Mouse (Mus musculus) spleen, postnatal 10 days (tissue): ENCODE results near the gene Nox3.

Experiments used
- DNase-seq, 2 experiments: peaks; one replicate each; pipeline ENCODE4 v3.0.0; 2021 to 2022; ENCODE audit warnings: low spot score in 2 of 2

Gene Nox3

DNA sequence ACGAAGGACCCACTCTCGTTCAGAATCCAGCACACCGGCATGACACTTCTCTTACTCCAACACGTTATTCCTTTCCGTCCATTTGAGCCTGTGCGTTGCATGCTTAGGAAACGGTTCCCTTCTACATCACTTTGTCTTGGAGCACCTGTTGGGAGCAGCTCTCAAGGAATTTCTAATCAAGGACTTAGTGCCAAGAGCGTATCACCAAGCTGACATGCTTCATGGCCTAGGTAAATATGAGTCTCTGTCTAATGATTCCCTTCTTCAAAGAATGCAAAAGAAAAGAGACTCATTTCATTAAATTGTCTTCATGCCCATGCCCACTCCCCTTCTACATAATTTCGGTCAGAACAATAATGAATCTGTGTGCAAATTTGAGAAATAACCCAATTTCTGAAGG is at the start of gene Nox3:
Gene Nox3, minus strand, starts transcription at position 101 of the 400 bp plus-strand sequence.
- no peak for DNase-seq

DNA sequence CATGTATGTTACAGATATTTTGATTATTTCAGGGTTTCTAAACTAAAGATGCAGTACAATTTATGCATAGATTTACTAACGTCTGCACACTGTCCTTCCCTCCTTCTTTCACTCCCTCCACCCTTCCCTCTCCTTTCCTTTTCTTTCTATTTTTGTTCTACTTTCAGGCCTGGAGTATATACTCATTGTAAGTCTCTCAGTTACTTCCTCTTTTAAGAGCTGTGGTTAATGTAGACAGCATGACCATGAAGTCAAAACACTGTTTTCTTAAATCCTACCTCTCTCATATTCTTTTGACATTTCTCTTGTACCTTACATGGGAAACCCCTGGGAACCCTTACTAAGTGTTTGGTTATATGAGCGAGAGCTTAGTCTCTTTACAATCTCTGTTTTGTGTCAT is 48.3 kb upstream of the Nox3 start:
- DNase-seq = no peak

DNA sequence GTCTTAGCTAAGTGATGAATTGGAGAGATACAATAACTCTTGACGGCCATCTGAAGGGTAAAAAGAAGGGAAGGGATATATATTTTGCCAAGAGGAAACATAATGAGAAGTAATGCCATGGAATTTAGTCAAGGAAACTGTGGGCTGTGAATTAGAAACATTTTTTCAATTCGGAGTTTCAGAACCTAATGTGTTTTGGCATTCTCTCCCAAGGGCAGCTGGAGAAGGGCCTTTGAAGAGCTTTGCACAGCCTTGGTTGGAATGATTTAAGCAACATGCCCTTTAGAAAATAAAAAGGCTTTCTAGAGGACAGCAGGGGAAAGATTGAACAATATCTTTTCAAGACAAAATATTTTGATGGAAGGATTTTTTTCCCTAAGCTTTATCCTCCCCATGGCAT is 40.9 kb upstream of the Nox3 start:
- no peak for DNase-seq

DNA sequence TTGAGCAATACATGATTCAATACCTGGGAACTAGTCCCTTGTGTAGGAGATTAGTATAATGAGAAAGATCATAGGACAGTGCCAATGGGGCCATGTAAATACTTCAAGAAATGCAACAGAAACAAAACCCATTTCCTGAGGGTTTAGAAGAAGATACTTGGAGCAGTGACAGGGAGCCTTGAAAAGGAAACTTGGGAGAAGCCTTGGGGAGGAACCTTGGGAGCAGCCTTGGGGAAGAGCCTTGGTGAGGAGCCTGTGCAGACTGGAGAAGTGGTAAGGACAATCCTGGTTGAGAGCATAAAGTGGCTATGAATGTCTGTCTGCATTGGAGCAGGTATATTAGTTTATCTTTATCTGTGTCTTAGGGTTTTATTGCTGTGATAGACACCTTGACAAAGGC is 38.2 kb upstream of the Nox3 start:
- no peak for DNase-seq

DNA sequence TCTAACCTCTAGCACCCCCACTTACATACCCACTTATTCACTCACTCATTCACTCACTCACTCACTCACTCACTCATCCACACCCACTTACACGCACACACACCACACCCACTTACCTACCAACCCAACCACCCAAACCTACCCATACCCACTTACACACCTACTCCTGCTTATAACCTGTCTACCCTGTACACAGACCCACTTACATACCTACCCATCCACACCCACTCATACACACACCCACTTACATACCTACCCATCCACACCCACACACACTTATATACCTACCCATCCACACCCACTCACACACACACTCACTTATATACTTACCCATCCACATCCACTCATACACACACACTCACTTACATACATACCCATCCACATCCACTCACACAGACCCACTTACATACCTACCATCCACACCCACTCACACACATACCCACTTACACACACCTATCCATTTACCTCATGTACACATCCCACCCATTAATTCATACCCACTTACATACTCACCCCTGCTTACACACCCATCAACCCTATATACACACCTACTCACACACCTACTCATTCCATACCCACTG is 9.4 kb upstream of the Nox3 start:
- no peak for DNase-seq

DNA sequence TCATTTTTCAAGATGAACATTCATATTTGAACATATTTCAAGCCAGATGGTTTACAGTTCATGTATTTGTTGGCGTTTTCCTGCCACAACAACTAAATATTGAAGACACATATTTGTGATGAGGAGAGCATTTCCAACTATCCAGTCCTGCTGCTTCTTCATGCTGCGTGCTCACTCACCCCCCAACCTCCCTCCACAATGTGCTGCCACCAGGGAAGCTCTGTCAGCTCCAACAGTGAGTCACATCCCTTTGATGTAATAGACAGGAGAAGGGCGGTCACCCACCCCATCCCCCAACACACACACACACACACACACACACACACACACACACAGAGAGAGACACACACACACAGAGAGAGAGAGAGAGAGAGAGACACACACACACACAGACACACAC is 6.3 kb upstream of the Nox3 start:
- no peak for DNase-seq

DNA sequence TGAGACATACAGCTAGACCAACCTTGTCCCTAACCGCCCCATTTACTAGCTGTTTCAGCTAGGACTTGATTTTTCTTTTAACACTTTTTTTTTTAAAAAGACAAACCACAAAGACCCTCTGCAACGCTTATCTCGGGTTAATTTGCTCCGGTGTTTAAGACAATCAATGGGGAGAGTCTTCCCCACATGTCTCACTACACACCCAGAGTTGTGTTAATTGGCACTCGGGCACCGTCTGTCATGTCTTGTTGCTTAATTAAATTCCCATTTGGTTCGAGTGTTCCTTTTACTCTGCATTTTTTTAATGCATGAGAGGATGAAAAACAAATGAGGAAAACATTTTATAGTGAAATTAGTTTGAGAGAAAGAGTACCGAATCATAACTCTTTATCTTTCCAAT is 3.2 kb downstream of the Nox3 start:
- DNase-seq = no peak

DNA sequence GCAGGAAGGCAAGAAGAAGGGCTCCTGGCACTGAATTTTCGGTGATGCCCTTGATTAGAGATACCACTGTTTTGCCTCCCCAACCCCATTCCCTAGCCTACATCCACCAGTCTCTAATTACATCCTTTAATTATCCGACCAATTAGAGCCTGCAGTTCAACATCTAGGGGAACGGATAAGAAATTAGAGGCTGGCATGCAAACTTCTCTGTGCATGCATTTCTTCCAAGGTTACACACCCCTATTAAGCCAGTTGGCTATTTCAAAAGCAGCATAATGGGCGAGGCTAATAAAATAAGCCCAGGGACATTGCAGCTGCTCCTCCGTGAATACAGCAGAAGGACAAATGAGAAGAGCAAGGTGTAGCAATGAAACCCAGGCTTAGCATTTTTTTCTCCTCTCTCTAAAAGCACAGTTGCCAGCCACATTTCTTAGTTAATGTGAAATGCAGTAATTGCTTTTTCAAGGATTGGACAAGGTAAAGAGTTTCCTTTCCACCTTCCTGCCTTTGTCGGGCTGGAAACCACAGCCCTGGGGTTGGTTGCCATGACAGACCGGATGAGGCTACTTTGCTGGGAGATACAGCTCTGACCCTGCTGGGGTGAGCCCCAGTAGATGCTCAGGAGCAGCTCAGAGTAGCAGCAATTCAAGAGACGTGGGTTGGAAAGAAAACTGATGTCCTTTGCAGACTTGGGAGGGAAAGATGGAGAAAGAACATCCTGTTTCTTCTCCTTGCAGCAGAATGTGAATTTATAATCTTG is 5.4 kb downstream of the Nox3 start:
- no peak for DNase-seq

DNA sequence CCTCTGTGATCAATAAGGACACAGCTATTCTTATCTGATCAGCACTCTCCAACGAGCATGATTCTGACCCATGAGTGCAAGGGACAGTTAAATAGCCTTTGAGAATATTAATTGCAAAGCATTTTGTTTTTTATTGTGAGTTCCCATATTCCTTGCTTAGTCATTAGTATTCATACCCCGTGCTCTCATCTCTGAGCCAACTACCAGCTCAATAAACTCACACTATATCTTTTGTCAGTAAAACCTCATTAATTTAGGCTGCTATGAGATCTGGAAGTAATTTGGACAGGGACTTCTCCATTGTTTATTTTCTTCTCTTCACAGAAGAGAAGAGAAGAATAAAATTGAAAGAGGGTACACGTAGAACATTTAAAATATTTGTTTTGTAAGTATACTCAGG is 12.4 kb downstream of the Nox3 start:
- no peak for DNase-seq

DNA sequence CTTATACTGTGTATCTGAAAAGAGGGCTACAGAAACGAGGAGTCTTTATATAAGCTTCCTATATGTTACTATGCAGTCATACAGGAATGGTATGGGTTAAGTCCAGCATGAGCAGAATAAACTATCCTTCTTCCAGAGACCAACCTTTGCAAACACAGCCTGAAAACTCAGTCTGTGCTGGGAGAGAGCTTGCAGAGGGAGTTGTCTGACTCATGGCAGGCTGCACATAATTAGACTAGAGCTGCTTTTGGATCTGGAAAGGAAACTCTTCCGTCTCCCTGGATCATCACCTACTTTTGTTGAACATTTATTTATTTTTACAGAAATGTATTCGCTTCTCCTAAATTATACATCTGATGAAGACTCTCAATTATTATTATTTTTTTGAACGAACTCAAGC is 26.8 kb downstream of the Nox3 start:
- no peak for DNase-seq

DNA sequence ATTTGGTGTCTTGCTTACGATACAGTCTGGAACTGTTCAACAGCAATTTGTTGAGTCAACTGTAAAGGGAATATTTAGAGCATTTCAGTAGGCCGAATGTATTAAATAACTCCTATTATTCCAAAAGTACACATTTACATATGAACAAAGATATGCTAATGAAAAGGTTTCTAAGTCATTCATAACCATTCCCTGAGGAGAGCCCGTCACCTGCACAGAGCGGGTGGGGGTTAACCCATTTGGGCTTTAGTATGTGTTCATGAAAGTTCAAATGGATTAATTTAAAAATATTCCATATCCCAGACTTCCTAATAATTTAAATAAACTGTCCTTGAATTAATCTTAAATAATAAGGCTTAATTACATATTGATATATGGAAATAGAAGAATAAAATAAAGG is 28.8 kb downstream of the Nox3 start:
- DNase-seq = no peak

DNA sequence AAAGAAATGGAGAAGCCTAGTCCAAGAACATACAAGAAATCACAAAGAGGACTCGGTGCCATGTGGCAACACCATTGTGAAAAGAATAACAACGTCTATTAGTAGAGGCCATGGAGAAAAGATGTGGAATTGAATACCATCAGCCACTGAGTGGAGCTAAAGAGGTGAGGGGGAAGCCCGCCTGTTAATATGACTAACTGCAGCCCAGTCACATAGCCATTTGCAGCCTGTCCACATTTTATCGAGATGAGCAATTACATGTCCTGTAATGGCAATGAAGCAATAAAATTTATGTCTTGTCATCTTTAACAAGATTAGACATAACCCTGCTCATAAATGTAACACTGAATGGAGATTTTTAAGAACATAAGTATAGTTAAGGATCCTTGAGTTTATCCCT is 30.7 kb downstream of the Nox3 start:
- no peak for DNase-seq

DNA sequence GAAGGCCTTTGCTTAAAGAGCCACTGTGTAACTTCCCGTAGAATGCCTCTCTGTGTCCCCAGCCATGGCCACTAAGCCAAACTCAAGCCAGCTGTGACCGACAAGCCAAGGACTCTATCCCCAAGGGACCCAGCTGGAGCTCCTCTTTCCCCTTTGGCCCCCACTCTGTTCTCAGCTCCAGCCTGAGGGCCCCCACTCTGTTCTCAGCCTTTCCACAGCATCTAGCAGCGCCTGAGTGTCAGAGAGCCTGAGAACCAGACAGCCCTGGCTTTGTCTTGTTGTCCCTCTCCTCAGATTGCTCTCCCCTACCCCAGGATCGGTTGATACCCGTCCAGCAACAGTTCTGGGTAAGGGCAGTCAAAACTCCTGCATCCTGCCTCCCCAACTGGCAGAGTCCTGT is 36.6 kb downstream of the Nox3 start:
- no peak for DNase-seq

DNA sequence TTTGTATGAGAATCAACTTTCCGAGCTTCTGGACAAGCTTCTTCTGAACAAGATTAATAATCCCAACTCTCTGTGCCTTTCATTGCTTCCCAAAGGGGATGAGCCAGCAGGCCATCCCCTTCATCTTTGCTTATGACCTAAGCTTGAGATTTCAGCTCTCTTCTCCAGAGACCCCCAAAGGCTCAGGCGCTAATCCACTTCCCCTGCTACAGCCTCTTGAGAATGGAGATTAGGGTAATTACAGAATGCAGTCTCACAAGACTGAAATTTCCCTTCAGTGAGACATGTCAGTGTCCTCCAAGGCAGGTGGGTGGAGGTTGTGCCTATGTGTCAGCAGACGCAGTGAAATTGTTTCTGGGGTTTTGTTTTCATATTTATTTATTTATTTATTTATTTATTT is 45.7 kb downstream of the Nox3 start:
- no peak for DNase-seq

DNA sequence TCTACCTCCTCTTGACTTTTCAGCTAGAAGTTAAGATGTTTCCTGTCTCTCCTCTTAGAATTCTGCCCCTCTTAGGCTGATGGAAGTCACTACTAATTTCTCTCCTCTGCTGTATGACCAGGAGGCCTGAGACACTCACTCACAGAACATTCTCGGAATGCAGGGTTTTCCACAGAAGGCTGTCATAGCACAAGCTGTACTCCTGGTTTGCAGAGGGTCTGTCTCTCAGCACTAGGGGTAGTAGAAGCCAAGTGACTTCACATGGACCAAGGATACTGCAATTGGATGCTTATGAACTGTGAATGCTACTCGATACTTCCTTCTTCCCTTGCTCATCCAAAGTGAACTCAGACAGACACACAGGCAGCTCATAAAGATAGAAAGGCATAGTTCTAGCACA is 52.5 kb downstream of the Nox3 start:
- DNase-seq = no peak

DNA sequence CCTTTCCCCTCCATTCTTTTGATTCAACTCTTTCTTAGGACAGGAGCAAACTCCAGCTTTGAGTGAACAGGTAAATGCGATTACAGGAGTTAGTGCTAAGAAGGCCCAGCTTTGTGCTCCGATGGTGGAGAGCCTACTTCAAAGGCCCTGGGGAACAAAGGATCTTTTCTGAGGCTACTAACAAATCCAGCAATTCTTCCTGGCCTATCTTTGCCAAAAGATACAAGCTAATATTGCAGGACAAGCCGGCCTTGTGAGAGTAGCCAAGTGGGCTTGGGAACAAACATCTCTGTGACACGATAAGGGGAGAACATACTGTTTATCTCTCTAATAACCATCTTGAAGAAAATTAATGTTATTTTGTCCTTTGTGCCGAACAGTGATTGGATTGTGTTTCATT is 54.6 kb downstream of the Nox3 start:
- no peak for DNase-seq

DNA sequence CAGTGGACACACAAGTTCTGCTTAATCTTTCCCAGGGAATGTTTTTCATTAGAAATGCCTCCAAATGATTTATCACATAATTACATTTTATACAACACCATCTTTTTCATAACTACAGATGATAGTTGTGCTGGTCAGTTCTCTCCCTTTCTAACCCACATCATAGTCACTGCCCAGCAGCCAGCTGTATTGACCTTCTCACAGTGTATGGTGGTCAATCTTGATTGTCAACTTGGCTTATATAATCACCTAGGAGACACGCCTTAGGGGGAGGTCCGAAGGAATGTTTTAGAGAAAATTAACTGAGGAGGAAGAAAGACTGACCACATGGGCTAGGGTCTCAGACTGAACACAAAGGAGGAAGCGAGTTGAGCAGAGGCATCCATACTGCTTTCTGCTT is 57.3 kb downstream of the Nox3 start:
- DNase-seq = no peak

DNA sequence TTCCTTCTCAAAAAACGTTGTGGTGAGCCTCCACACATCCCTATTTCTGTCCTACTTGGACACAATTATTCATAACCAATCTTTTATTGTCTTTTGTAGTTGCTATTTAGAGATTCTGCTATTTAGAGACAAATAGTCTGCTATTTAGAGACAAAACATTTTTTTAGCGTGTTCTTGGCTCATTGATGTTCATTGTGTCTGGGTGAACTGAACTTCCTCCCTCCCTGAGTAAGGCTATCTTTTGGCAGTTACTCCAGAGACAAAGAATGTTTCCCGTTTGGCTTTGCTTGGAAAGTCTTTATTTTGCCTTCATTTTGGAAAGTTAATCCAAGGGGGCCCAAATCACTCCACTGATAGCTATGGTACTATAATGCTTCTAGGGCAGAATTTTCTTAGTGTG is 63.6 kb downstream of the Nox3 start:
- DNase-seq = no peak

DNA sequence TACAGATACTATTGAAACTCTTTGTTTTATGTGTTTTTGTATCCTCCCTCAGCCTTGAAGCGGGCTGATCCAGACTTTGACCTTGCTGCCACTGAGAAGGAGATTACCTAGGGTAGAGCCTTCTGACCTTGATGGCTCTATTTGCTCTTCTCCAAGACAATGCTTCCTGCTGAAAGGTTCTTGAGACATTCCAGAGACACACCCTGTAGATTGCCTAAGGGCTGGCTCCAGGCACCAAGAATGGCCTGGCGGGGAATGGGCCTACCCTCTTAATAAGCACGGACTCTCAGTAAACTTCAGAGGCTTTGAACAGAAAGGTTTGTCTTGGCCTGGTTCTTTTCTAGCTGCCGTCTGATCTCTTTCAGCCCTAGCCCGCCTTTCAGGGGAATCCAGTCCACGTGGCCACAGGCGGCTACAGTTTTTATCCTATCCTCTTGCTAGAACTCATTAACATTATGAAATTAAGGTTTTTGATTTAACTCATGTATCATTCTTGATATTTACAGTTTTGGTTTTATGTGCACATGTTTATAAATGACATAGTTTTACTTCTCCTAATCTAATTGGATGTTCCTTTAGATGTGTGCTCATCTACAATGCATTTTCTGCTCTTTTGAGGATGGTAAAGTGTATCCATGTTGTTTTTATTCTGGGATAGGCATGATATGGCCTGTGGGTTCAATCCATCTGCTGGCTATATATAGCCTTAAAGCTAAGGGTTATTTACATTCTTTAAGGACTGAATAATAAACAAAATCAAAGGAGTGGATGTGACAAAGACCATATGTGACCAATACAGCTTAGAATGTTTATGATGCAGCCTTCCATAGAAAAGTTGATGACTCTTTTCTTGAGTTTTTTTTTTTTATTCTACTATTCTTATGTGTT is 79.5 kb downstream of the Nox3 start:
- DNase-seq = no peak

DNA sequence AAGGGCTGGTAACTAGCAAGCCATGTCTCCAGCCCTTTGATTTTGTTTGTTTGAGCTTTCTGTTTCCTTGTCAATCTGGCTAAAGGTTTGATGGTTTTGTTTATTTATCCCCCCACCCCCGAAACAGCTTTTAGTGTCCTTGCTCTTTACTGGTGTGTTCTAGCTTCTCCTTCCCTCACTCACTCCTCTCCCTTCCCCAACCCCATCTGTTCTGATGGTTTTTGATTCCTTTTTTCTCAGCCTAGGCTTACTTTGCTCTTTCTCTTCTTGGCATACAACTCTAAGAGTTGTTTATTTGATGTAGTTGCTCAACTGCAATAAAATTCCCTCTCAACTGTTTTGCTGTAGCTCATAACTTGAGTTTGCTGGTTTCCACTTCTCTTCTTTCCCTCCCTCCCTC is 80.5 kb downstream of the Nox3 start:
- DNase-seq = no peak

DNA sequence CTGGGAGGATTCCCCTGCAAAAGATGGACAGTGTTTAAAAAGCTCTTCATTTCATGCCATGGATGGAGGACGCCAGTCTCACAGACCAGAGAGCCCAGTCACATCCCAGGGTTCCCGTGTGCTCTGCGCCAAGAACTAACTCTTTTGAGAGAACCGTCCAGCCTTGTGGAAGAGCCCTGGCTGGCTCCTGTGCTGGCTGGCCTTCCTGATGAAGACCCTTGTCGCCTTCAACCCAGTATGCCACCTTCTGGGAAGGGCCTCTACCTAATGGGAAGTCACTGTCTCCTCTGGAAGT is 84.3 kb downstream of the Nox3 start:
- DNase-seq = no peak

DNA sequence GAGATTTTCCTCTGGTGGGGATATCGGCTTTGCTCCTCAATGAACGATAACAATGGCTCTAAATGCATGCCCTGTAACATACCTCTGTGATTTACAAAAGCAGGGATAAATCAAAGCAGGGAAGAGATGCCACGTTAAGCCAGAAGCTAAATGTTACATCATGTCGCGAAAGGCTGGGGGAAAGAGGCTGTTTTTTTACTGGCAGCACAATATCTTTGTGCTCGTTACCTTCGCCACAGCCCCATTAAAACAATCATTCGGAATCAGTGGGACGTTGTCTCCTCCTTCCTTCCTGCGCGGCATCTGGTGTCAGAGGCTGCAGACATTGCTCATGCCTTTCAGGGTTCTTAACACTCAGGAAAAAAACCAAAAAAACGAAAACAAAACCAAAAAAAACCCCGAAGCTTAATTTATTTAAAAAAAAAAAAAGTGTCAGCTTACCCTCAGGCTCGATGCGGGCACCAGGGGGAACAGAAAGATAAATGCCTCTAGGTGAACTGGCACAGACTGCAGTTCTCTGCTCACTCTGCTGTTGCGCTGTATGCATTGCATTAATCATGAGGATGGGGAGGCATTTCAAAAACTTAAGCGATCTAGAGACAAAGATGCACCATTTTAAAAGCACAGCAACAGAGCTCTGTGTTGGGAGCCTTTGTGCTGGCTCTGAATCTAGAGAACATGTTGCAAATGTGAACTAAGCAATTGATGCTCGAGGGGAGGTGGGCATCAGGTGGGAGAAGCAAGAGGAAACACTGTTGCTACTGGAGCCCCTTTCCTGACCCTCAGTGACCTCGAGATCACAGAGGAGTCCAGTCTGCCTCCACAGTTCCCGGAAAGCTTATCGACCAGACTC is 84.9 kb downstream of the Nox3 start:
- DNase-seq = no peak
